ENCODE assay signal across 19 mouse cellular contexts in genomic region chr12:34351906-34352305, GRCm38 (mm10).
DNase-seq lines count a peak whose midpoint lies in the region; ATAC-seq lines count a peak whose summit lies in the region.
"Had no signal": no experiment of that assay in that cellular context is flagged by ENCODE, and none has a peak within 500 bp of the region (broad histone marks: within the 10 kb centered on the region; RNA-seq: fewer than 3 reads in every experiment).

No protein-coding gene starts in this region.

- no peaks in the 10 kb centered on the region; the same call in 1 of the 2 replicates for H3K4me1 ChIP-seq in kidney, embryonic 14.5 days (ENCODE audit: control insufficient read depth, insufficient read depth, low read length)
- peaks cover 28% of the 10 kb centered on the region for H3K4me1 ChIP-seq in limb, embryonic 10.5 days
- no peaks in the 10 kb centered on the region for H3K4me1 ChIP-seq in forebrain, embryonic 14.5 days (ENCODE audit: control insufficient read depth, insufficient read depth, low read length)
- H3K4me1 ChIP-seq: embryonic facial prominence, embryonic 12.5 days; heart, embryonic 15.5 days; hindbrain, embryonic 15.5 days had no signal

- 5% methylated on average over 6 of the region's 6 CpGs for WGBS in kidney, embryonic 14.5 days
- WGBS in limb, embryonic 10.5 days, result 1% methylated on average over 6 of the region's 6 CpGs
- 23% methylated on average over 6 of the region's 6 CpGs for WGBS in forebrain, embryonic 14.5 days

- no peak overlapping the region for H3K27ac ChIP-seq in kidney, embryonic 14.5 days (ENCODE audit: low read depth, low read length)
- no peak overlapping the region for H3K27ac ChIP-seq in limb, embryonic 10.5 days
- no peak overlapping the region for H3K27ac ChIP-seq in forebrain, embryonic 14.5 days (ENCODE audit: low read depth, low read length)
- H3K27ac ChIP-seq: embryonic facial prominence, embryonic 12.5 days; heart, adult 2 months; heart, embryonic 15.5 days; hindbrain, embryonic 15.5 days had no signal

- no peak for DNase-seq in kidney, adult 8-10 months
- peak; percentile 26 for DNase-seq in kidney, postnatal 14 days
- no peak for DNase-seq in kidney, adult 11 months
- DNase-seq in limb, embryonic 10.5 days (ENCODE audit: low spot score), result no peak
- no peak for DNase-seq in forebrain, embryonic 14.5 days (ENCODE audit: low spot score)
- no peak for DNase-seq in cerebellum, adult 9-10 months
- DNase-seq: adrenal gland, postnatal 10 days; cerebellum, adult 11 months; cerebellum, adult 8-10 months; cerebellum, postnatal 25 days; forebrain, postnatal 0 days; gastrocnemius, postnatal 14 days; heart, adult 2 months; heart, postnatal 14 days had no signal

- no peak overlapping the region for H3K9ac ChIP-seq in kidney, embryonic 14.5 days (ENCODE audit: low read depth, low read length)
- H3K9ac ChIP-seq in forebrain, embryonic 14.5 days (ENCODE audit: low read length), result no peak overlapping the region
- H3K9ac ChIP-seq: embryonic facial prominence, embryonic 12.5 days; forebrain, postnatal 0 days; heart, embryonic 15.5 days; hindbrain, embryonic 15.5 days had no signal

- peak; percentile 66; the same call in 1 of the 2 replicates for ATAC-seq in kidney, embryonic 14.5 days (ENCODE audit: low FRiP score, low TSS enrichment)
- no peak for ATAC-seq in forebrain, embryonic 14.5 days
- ATAC-seq: forebrain, postnatal 0 days had no signal

- H3K9me3 ChIP-seq in kidney, embryonic 14.5 days (ENCODE audit: control insufficient read depth, low read length), result no peaks in the 10 kb centered on the region
- no peaks in the 10 kb centered on the region for H3K9me3 ChIP-seq in limb, embryonic 10.5 days (replicated peaks)
- H3K9me3 ChIP-seq in forebrain, embryonic 14.5 days (replicated peaks; ENCODE audit: control insufficient read depth, low read length), result no peaks in the 10 kb centered on the region
- H3K9me3 ChIP-seq: embryonic facial prominence, embryonic 12.5 days; heart, embryonic 15.5 days; hindbrain, embryonic 15.5 days had no signal

- no peak overlapping the region for H3K4me2 ChIP-seq in kidney, embryonic 14.5 days (replicated peaks; ENCODE audit: low read depth, low read length)
- H3K4me2 ChIP-seq in forebrain, embryonic 14.5 days (ENCODE audit: low read length), result no peak overlapping the region
- H3K4me2 ChIP-seq: embryonic facial prominence, embryonic 12.5 days; heart, embryonic 11.5 days; heart, embryonic 15.5 days; hindbrain, embryonic 15.5 days had no signal

- H3K4me3 ChIP-seq in kidney, embryonic 14.5 days (ENCODE audit: low read length), result no peak overlapping the region
- H3K4me3 ChIP-seq in limb, embryonic 10.5 days, result 0 out of 2 replicates have a peak overlapping the region, but pooled peaks have one; percentile 13
- H3K4me3 ChIP-seq in forebrain, embryonic 14.5 days (ENCODE audit: low read depth, low read length), result no peak overlapping the region
- H3K4me3 ChIP-seq: embryonic facial prominence, embryonic 12.5 days; heart, adult 2 months; heart, embryonic 15.5 days; hindbrain, embryonic 15.5 days had no signal

- no peaks in the 10 kb centered on the region for H3K36me3 ChIP-seq in kidney, embryonic 14.5 days (ENCODE audit: control insufficient read depth, insufficient read depth, low read length)
- H3K36me3 ChIP-seq in limb, embryonic 10.5 days, result no peaks in the 10 kb centered on the region
- H3K36me3 ChIP-seq in forebrain, embryonic 14.5 days (ENCODE audit: control insufficient read depth, insufficient read depth, low read length), result no peaks in the 10 kb centered on the region
- H3K36me3 ChIP-seq: embryonic facial prominence, embryonic 12.5 days; heart, embryonic 15.5 days; hindbrain, embryonic 15.5 days had no signal

- no peaks in the 10 kb centered on the region for H3K27me3 ChIP-seq in kidney, embryonic 14.5 days (ENCODE audit: control insufficient read depth, insufficient read depth, low read length)
- no peaks in the 10 kb centered on the region for H3K27me3 ChIP-seq in limb, embryonic 10.5 days (ENCODE audit: low read depth, poor library complexity, severe bottlenecking)
- no peaks in the 10 kb centered on the region for H3K27me3 ChIP-seq in forebrain, embryonic 14.5 days (replicated peaks; ENCODE audit: control insufficient read depth, insufficient read depth, low read length)
- H3K27me3 ChIP-seq: embryonic facial prominence, embryonic 12.5 days; heart, embryonic 15.5 days; hindbrain, embryonic 15.5 days had no signal
